In the genomic region with DNA sequence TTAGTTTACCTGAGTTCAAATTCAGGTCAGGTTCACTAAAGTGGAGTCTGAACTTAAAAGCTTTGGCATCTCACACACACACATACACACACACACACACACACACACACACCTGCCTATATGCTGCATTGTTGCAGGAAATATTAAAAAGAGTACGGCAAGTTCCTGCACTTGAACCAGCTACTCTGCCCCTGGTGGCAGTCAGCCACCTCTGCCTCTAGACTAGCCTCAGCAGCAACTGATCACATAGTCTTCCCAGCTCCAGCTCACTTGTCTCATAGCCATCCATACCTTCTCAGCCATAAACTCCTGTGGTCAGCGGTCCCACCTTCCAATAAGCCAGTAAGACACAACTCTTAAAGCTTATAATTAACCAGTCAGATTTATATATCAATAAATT, we compare ENCODE assay signal across 1 mouse cellular context.
TF ChIP-seq lines count a peak whose summit lies in the region.

No protein-coding gene starts in this region.

TF ChIP-seq in CH12.LX, 34 proteins besides CTCF, POLR2A, EP300 and RAD21 (continued from another document):
- TF ChIP-seq RCOR1 (conservative IDR thresholded peaks at IDR 0.05; ENCODE audit: low read depth, low read length), result no peak
- TF ChIP-seq ZC3H11A (IDR thresholded peaks at IDR 0.05; ENCODE audit: low read depth, low read length), result no peak
- no peak for TF ChIP-seq SMC3 (IDR thresholded peaks at IDR 0.05; ENCODE audit: low read depth, low read length)
- no peak for TF ChIP-seq MYC (IDR thresholded peaks at IDR 0.05; ENCODE audit: low read depth, low read length)
- TF ChIP-seq ZKSCAN1 (IDR thresholded peaks at IDR 0.05; ENCODE audit: borderline replicate concordance, low read depth, low read length), result no peak
- no peak for TF ChIP-seq TCF12 (IDR thresholded peaks at IDR 0.05; ENCODE audit: low read depth, low read length)
- no peak for TF ChIP-seq USF2 (conservative IDR thresholded peaks at IDR 0.05; ENCODE audit: low read depth, low read length)
- no peak for TF ChIP-seq PAX5 (IDR thresholded peaks at IDR 0.05; ENCODE audit: low read length)
- TF ChIP-seq KAT2A (IDR thresholded peaks at IDR 0.05; ENCODE audit: insufficient replicate concordance, low read length), result no peak
- no peak for TF ChIP-seq BHLHE40 (IDR thresholded peaks at IDR 0.05; ENCODE audit: low read depth, low read length)
- no peak for TF ChIP-seq MAFK (IDR thresholded peaks at IDR 0.05; ENCODE audit: insufficient replicate concordance, low read length)
